Mouse (Mus musculus) limb, embryonic 11.5 days (tissue): ENCODE measurements at regions not wholly inside any gene's neighbourhood (a gene's known extent, or its start where the extent isn't known, plus 50 kb on each side); places are given as distances from the start of the nearest gene placed in this dataset.

Experiments
- ATAC-seq: fragments of 200-750 bp; cut with Nextera tagmentation; 2 replicates; pipeline ENCODE4 v1.8.0; 2017; ENCODE audit warnings: low read depth; ENCODE audit not compliant: insufficient number of reproducible peaks, low FRiP score, low TSS enrichment
- DNase-seq: peaks from one replicate; pipeline ENCODE4 v3.0.0-alpha.2; 2015; ENCODE audit warnings: low spot score
- H3K27ac ChIP-seq: fragments of 300-500 bp; sonication (generic); replicated peaks from 2 replicates; pipeline ENCODE4 v1.5.1; 2014; ENCODE audit warnings: low read depth, mild to moderate bottlenecking, low read length
- H3K27me3 ChIP-seq: fragments of 300-500 bp; sonication (generic); 2 replicates; pipeline ENCODE4 v1.6.1; 2014; ENCODE audit warnings: mild to moderate bottlenecking, low read length, mixed read lengths; ENCODE audit not compliant: control insufficient read depth, insufficient read depth
- H3K36me3 ChIP-seq: fragments of 300-500 bp; sonication (generic); 2 replicates; pipeline ENCODE4 v1.6.1; 2014; ENCODE audit warnings: mild to moderate bottlenecking, low read length, moderate library complexity, mixed read lengths; ENCODE audit not compliant: control insufficient read depth, insufficient read depth
- H3K4me1 ChIP-seq: fragments of 300-500 bp; sonication (generic); 2 replicates; pipeline ENCODE4 v1.6.1; 2014; ENCODE audit warnings: low read length, mixed read lengths; ENCODE audit not compliant: control insufficient read depth, insufficient read depth
- H3K4me2 ChIP-seq: fragments of 300-500 bp; sonication (generic); 2 replicates; pipeline ENCODE4 v1.6.1; 2014; ENCODE audit warnings: low read depth, mild to moderate bottlenecking, moderate library complexity; ENCODE audit not compliant: severe bottlenecking
- H3K4me3 ChIP-seq: fragments of 300-500 bp; sonication (generic); 2 replicates; pipeline ENCODE4 v1.5.1; 2014; ENCODE audit warnings: low read depth, low read length
- H3K9ac ChIP-seq: fragments of 300-500 bp; sonication (generic); 2 replicates; pipeline ENCODE4 v1.6.1; 2014; ENCODE audit warnings: mild to moderate bottlenecking, low read length
- H3K9me3 ChIP-seq: fragments of 300-500 bp; sonication (generic); 2 replicates; pipeline ENCODE4 v1.6.1; 2016; ENCODE audit warnings: low read length; ENCODE audit not compliant: control insufficient read depth
- WGBS: fragments of 180-500 bp; shearing (Covaris S2); extraction: QIAGEN DNeasy Blood & Tissue Kit; methylation state at CpG from one replicate; pipeline ENCODE4 v1.1.7; 2014; 5-methylcytosine and 5-hydroxymethylcytosine counted together

- ATAC-seq, result no peak
- Histone ChIP-seq H3K4me1 (no peaks in the 10 kb centered on the region), H3K27me3 (no peaks in the 10 kb centered on the region), H3K9me3 (no peaks in the 10 kb centered on the region), H3K27ac (no peak overlapping the region), H3K4me2 (no peak overlapping the region), H3K36me3 (no peaks in the 10 kb centered on the region), H3K9ac (no peak overlapping the region), H3K4me3 (no peak overlapping the region)
- no peak for DNase-seq
- WGBS, result 92% methylated on average over 5 of the region's 5 CpGs
Measured at GRCm38 (mm10) chr1:79379736-79380135, 60.2 kb downstream of the Scg2 start.

DNA sequence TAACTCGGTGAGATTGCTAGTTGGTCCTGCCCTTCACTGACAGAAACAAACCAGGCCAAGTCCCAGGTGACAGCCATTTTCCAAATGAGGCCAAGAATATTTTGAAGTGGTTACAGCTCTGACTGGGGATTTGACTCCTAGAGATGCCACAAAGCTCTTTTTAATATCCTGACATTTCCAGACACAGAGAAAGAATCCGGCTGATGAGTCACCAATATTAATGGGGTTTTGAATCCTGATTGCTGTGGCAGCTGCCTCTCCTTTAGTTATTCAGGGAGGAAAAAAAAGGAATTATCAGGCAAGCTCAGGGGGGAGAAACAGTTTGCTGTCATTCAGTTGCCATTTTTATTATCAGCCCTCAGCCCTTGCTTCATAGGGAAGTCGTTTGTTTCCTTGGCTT lies 65.1 kb downstream of the Scg2 start:
- Histone ChIP-seq H3K27me3 (no peaks in the 10 kb centered on the region), H3K27ac (no peak overlapping the region), H3K9ac (no peak overlapping the region), H3K4me2 (no peak overlapping the region), H3K4me1 (no peaks in the 10 kb centered on the region), H3K4me3 (no peak overlapping the region), H3K36me3 (no peaks in the 10 kb centered on the region), H3K9me3 (no peaks in the 10 kb centered on the region)
- DNase-seq (no peak), ATAC-seq (no peak)
- WGBS, result 60% methylated on average over 3 of the region's 3 CpGs

DNA sequence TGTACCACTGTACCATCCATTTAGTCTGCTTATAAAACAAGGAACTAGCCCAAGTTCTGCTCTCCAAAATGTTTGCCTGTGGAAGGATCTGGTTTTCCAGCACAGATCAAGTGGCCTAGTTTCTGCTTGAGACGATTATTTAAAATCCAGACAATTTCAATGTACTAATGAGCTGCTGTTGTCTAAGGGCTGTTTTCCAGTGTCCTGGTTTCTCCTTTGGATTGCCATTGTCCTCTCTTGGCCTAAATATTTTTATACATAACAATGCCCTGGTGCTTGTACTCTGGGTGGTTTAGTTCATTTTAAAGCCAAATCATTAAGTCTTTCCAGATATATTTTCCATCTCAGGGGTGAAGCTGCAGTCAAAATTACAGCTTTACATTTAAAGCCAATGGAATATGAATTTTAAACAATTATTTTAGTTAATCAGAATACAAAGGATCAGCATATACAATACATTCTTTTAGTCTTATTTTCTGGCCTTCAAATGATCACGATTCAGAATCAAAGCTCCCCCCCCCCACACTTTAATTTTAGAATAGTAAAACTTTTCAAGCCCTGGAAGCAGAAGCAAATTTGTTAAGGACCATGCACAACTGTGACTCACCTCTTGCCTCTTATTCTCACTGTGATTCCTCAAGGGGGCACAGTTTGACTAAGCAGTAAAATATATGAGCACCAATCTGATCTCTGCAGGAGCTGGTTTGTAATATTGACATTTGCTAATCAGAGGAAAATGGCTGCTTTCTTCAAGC lies 82.5 kb downstream of the Scg2 start:
- no peak overlapping the region for H3K4me2 ChIP-seq
- no peaks in the 10 kb centered on the region for H3K9me3 ChIP-seq
- H3K27ac ChIP-seq, result no peak overlapping the region
- ATAC-seq, result no peak
- H3K4me3 ChIP-seq, result no peak overlapping the region
- H3K4me1 ChIP-seq, result no peaks in the 10 kb centered on the region
- WGBS, result 85% methylated on average over 2 of the region's 2 CpGs
- no peak overlapping the region for H3K9ac ChIP-seq
- no peaks in the 10 kb centered on the region for H3K27me3 ChIP-seq
- H3K36me3 ChIP-seq, result no peaks in the 10 kb centered on the region
- DNase-seq, result no peak

DNA sequence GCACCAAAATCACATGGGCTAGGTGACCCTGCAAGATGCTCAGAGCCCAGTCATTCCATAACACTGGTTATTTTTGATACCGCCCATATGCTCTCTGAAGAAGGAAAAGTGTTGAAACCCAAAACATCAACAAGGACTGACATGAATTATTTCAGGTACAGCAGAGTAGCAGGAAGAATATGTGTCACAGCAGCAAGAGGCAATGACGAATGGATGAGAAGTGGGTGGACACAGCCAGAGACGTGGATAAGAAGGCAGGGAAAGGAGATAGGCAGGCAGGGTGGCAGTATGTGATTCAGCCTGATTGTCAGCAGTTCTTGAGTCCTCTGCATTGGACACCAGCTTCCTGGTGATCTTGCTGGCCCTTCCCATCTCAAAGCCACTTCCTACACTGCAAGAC lies 93.4 kb downstream of the Scg2 start:
- Histone ChIP-seq H3K9ac (no peak overlapping the region), H3K9me3 (no peaks in the 10 kb centered on the region), H3K27me3 (no peaks in the 10 kb centered on the region), H3K4me2 (no peak overlapping the region), H3K27ac (no peak overlapping the region), H3K4me3 (no peak overlapping the region), H3K4me1 (no peaks in the 10 kb centered on the region), H3K36me3 (no peaks in the 10 kb centered on the region)
- 87% methylated on average over 3 of the region's 3 CpGs for WGBS
- no peak for ATAC-seq
- DNase-seq, result no peak

- ATAC-seq, result no peak
- 86% methylated on average over 7 of the region's 7 CpGs for WGBS
- H3K36me3 ChIP-seq, result no peaks in the 10 kb centered on the region
- no peak overlapping the region for H3K4me2 ChIP-seq
- no peak overlapping the region for H3K9ac ChIP-seq
- DNase-seq, result no peak
- no peaks in the 10 kb centered on the region for H3K27me3 ChIP-seq
- H3K9me3 ChIP-seq, result no peaks in the 10 kb centered on the region
- H3K27ac ChIP-seq, result no peak overlapping the region
- no peak overlapping the region for H3K4me3 ChIP-seq
- H3K4me1 ChIP-seq, result no peaks in the 10 kb centered on the region
Measured at GRCm38 (mm10) chr1:79335480-79336114, 104.3 kb downstream of the Scg2 start.

- Histone ChIP-seq H3K4me2 (no peak overlapping the region), H3K4me1 (no peaks in the 10 kb centered on the region), H3K27ac (no peak overlapping the region), H3K9me3 (no peaks in the 10 kb centered on the region), H3K36me3 (no peaks in the 10 kb centered on the region), H3K27me3 (no peaks in the 10 kb centered on the region), H3K4me3 (no peak overlapping the region), H3K9ac (no peak overlapping the region)
- DNase-seq, result no peak
- 74% methylated on average over 5 of the region's 5 CpGs for WGBS
- ATAC-seq, result 0 out of 2 replicates have a peak, but pooled peaks have one; percentile 60
Measured at GRCm38 (mm10) chr1:79317194-79317593, 122.7 kb downstream of the Scg2 start.

- H3K4me3 ChIP-seq, result no peak overlapping the region
- no peaks in the 10 kb centered on the region for H3K9me3 ChIP-seq
- no peaks in the 10 kb centered on the region for H3K27me3 ChIP-seq
- no peak for DNase-seq
- no peaks in the 10 kb centered on the region for H3K36me3 ChIP-seq
- ATAC-seq, result no peak
- 58% methylated on average over 3 of the region's 3 CpGs for WGBS
- no peak overlapping the region for H3K27ac ChIP-seq
- no peaks in the 10 kb centered on the region for H3K4me1 ChIP-seq
- H3K9ac ChIP-seq, result no peak overlapping the region
- no peak overlapping the region for H3K4me2 ChIP-seq
Measured at GRCm38 (mm10) chr1:79314774-79315173, 125.1 kb downstream of the Scg2 start.

- ATAC-seq (no peak), DNase-seq (no peak)
- Histone ChIP-seq H3K9ac (no peak overlapping the region), H3K27ac (no peak overlapping the region), H3K4me3 (no peak overlapping the region), H3K27me3 (no peaks in the 10 kb centered on the region), H3K36me3 (no peaks in the 10 kb centered on the region), H3K4me2 (no peak overlapping the region), H3K4me1 (no peaks in the 10 kb centered on the region), H3K9me3 (no peaks in the 10 kb centered on the region)
- WGBS, result 85% methylated on average over 5 of the region's 5 CpGs
Measured at GRCm38 (mm10) chr1:79312153-79312552, 127.8 kb downstream of the Scg2 start.
